Mouse (Mus musculus): ENCODE measurements at regions not wholly inside any gene's neighbourhood (a gene's known extent, or its start where the extent isn't known, plus 50 kb on each side); places are given as distances from the start of the nearest gene placed in this dataset.
A peak's percentile ranks its signal among the peaks of the same experiment; 100 is the strongest.

DNA sequence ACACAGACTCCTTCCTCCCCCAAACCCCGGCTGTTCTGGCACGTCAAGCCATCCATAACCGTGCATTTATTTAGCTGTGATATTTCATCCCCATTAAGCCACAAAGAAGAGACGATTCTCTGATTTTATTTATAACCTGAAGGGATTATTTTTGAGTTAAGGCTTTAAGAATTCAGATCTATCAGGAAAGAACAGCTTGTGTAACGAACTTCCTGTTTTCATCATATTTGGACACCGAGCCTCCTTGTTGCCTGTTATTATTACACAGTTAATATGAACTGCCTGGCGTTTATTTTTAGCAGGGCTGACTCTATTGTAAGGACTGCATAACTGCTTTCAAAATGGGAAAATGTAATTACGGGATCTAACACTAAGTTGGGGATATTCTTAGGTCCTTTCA is 96.2 kb upstream of the Nr4a3 start:
- intact Hi-C loops (cut with DNase I): loop anchor here (5.0 kb wide), 1 partner anchor 94 kb away; no protein-coding TSS in a partner anchor
- no peak for DNase-seq (ENCODE audit: extremely low spot score in 1 of 2, low spot score in 2 of 2)

DNA sequence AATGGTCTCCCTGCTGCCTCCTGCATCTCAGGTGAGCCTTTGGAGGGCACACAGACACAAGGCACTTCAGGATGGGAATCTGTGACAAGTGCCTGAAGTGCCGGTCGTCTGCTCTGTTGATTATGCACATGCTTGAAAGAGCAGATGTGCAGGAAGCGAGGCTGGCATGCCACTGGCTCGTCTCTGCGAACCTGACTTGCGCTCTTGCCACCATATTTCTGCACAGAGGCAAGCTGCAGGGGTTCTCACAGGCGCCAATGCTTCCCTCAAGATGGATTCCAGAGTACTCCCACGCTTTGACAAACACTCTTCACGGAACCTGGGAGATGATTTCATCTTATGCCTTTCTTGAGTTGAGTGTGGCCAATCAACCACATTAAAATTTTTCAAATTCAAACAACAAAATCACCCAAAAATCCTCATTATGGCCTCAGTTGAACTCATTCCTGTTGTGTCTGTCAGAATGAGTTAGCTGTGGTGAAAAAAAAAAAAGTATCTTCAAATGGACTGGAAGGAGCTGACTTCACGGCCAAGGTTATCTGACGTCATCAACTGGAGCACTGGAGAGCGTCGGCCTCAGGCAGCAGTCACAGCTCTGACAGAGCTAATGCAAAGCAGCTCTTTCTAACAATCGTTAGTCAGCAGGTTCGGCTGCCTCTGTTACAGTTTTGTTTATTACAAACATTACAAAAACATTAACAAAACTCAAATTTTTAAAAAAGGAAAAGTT is 90.2 kb upstream of the Nr4a3 start:
- intact Hi-C loops (cut with DNase I): no loop called here
- no peak for DNase-seq (ENCODE audit: extremely low spot score in 1 of 2, low spot score in 2 of 2)

DNA sequence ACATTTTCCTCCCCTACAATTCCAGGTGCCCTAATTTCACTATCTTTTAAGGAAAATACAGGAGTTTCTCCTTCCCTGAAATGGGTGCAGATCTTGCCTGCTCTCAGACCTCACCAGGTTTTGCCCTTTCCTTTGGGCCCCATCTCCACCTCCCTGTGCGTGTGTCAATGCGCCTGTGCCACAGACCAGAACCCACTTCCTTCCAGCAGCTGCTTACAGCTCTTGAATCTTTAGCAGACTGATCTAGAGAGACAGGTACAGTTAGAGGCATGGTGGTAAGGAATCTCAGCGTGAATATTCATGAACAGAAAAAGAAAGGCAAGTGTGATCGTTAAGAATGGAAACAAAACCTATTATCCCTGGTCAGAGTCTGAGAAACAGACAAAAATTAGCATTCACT is 80.3 kb upstream of the Nr4a3 start:
- DNase-seq (ENCODE audit: extremely low spot score in 1 of 2, low spot score in 2 of 2): no peak
- intact Hi-C loops (cut with DNase I): no loop called here

DNA sequence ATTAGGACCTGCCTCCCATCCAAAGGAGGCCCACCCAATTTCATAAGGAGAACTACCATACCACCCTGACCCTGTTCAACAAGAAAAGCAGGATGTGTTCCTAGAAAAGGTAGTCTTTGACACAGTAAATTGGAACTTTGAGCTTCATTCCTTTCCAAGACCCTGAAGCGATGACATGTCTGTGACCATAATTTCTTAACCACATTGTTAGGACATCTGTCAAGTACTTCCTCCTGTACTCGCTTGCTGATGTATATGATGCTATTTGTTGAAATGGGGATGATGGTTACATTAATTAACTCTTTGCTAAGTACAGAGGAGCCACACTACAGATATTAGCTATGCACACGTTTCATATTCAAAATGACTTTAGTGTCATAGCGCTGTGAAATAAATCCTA is 73.1 kb upstream of the Nr4a3 start:
- no peak for DNase-seq (ENCODE audit: extremely low spot score in 1 of 2, low spot score in 2 of 2)
- intact Hi-C loops (cut with DNase I): no loop called here

DNA sequence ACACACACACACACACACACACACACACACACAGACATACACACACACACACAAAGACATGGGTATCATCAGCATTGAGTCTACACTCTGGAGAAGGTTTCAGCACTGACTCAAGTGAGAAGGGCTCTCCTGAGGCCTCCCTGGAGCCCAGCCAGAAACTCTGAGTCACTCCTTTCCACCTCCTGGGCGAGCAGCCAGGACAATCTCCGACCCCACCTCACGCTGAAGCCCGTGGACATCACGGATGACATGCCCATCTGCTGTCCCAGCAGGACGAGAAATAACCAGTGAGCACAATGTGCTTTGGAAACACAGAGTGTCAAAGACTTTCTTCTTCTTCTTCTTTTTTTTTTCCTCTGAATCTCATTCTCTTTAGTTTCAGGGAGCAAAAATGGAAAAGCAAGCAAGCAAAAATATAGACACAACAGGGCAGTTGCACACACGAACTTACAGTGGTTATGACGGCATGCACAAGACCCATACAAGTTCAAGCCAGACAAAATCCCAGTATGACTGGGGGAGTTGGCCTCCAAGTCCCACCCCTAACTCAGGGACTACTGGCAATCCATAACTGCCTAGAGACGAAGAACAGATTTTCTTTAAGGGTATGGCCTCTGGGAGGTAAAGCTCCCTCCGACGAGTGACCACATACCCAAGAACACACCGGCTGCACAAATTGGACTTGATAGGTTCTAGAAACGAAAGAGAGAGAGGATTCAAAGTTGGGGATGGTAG is 65.2 kb upstream of the Nr4a3 start:
- intact Hi-C loops (cut with DNase I): no loop called here

More for the DNA sequence above, 65.2 kb upstream of the Nr4a3 start:
- peak in 1 of 2 experiments; percentile 78 for DNase-seq (ENCODE audit: extremely low spot score in 1 of 2, low spot score in 2 of 2)
